Mouse (Mus musculus): ENCODE results near the gene Arl15. TPM values are rescaled to one million over a fixed set of nuclear protein-coding genes. Genes with fewer than 3 reads are reported as not detected.

Arl15 gene
- polyA plus RNA-seq, 1 experiment from 2014 or later = 1.5 TPM

DNA sequence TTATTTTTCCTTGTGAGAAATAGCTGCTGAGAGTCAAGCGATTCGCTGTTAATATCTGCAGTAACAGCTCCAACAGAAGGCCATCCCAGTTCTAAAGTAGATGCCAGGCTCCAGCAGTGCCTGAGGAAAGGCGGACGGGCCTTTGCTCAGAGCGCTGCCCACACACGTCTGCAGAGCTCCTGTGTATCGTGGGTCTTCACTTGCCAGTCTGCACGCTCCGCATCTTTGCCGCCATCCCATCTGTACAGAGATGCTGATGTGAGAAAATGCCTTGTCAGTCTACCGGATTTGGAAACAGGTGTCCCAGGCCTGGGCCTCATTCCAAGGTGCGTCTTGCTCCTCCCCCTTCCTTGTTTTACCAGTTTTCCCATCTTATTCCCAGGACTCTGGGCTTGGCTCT lies 27.6 kb downstream of the Arl15 start:
- Histone ChIP-seq H3K9me3 (ENCODE audit: low read length) (no peaks in the 10 kb centered on the region), H3K27ac (ENCODE audit: low read depth) (no peak overlapping the region), H3K36me3 (replicated peaks; ENCODE audit: insufficient read depth, low read length) (peaks cover 3% of the 10 kb centered on the region; the same call in 1 of the 2 replicates), H3K4me2 (ENCODE audit: low read depth, low read length) (no peak overlapping the region), H3K4me3 (ENCODE audit: low read depth, low read length) (no peak overlapping the region), H3K9ac (replicated peaks) (no peak overlapping the region), H3K27me3 (ENCODE audit: insufficient read depth, low read length) (no peaks in the 10 kb centered on the region), H3K4me1 (ENCODE audit: insufficient read depth) (no peaks in the 10 kb centered on the region)
- TF ChIP-seq EP300 (IDR thresholded peaks at IDR 0.05; ENCODE audit: low read depth) (no peak), CTCF (IDR thresholded peaks at IDR 0.05; ENCODE audit: low read depth) (no peak)
- 90% methylated on average over 12 of the region's 12 CpGs for WGBS (ENCODE audit: insufficient replicate concordance)
- DNase-seq = no peak
- no peak for ATAC-seq

DNA sequence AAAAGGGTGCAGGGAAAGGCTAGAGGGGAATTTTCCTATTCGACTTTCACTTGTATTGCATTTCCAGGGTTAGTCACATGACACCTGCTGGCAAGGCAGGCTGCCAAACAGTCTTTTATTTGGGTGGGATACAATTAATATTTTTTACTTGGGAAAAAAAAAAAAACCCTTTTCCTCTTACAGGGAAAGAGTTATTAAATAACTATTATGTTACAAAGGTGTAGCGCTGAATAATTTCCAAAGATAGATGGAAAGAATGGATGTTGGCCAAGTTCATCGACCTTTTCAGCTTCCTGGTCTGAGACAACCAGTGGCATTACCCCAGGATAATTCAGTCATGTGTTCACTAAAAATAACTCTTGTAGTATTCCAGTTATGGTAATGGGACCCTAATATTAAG lies 29.7 kb downstream of the Arl15 start:
- no peak overlapping the region for H3K27ac ChIP-seq (ENCODE audit: low read depth)
- TF ChIP-seq CTCF (IDR thresholded peaks at IDR 0.05; ENCODE audit: low read depth) = no peak
- peaks cover 3% of the 10 kb centered on the region; the same call in 1 of the 2 replicates for H3K36me3 ChIP-seq (replicated peaks; ENCODE audit: insufficient read depth, low read length)
- no peak overlapping the region for H3K4me3 ChIP-seq (ENCODE audit: low read depth, low read length)
- 85% methylated on average over 3 of the region's 3 CpGs for WGBS (ENCODE audit: insufficient replicate concordance)
- H3K4me1 ChIP-seq (ENCODE audit: insufficient read depth) = no peaks in the 10 kb centered on the region
- no peaks in the 10 kb centered on the region for H3K27me3 ChIP-seq (ENCODE audit: insufficient read depth, low read length)
- no peaks in the 10 kb centered on the region for H3K9me3 ChIP-seq (ENCODE audit: low read length)
- no peak for ATAC-seq
- no peak overlapping the region for H3K9ac ChIP-seq (replicated peaks)
- H3K4me2 ChIP-seq (ENCODE audit: low read depth, low read length) = no peak overlapping the region
- DNase-seq = no peak

DNA sequence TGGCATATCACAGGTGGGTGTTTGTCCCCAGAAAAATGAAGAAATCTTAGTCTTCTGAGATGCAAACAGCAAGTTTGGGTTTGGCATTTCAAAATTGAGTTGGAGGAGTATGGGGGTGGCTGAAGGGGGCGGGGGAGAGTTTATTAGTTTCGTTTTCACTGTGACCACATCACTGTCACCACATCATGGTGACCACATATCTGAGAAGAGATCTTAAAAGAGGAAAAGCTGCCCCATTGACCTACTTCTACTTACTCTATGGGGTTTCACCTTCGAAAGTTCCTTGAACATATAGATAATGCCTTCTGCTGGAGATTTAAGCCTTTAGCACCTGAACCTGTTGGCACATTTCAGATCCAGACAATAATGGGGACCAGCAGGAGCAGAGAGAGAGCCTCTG lies 34.3 kb downstream of the Arl15 start:
- Histone ChIP-seq H3K36me3 (replicated peaks; ENCODE audit: insufficient read depth, low read length) (no peaks in the 10 kb centered on the region), H3K4me3 (ENCODE audit: low read depth, low read length) (no peak overlapping the region), H3K27ac (ENCODE audit: low read depth) (no peak overlapping the region), H3K4me2 (ENCODE audit: low read depth, low read length) (no peak overlapping the region), H3K9me3 (ENCODE audit: low read length) (no peaks in the 10 kb centered on the region), H3K9ac (replicated peaks) (no peak overlapping the region), H3K4me1 (ENCODE audit: insufficient read depth) (no peaks in the 10 kb centered on the region), H3K27me3 (ENCODE audit: insufficient read depth, low read length) (no peaks in the 10 kb centered on the region)
- ATAC-seq = no peak
- WGBS (ENCODE audit: insufficient replicate concordance) = 51% methylated on average over 3 of the region's 3 CpGs
- DNase-seq = no peak
- no peak for TF ChIP-seq EP300 (IDR thresholded peaks at IDR 0.05; ENCODE audit: low read depth)
- TF ChIP-seq CTCF (IDR thresholded peaks at IDR 0.05; ENCODE audit: low read depth) = no peak

DNA sequence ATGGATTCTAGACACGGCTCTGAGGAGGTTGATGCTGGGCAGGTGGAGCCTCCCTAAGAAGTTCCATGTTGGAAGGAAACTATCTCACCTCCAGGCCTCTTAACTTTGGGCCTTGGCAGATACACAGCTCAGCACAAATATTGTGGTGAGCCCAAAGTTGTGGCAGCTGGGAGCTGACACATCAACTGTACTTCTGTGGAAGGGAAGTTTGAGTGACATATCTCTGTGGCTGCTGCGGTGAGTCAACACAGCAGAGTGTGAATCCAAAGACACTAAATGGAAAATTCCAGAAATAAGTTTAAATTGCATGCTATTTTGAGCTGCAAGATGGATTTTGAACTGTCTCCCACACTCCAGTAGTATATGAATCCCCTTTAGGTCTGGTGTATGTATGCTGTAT lies 34.8 kb downstream of the Arl15 start:
- no peak overlapping the region for H3K9ac ChIP-seq (replicated peaks)
- H3K4me1 ChIP-seq (ENCODE audit: insufficient read depth) = no peaks in the 10 kb centered on the region
- TF ChIP-seq CTCF (IDR thresholded peaks at IDR 0.05; ENCODE audit: low read depth) = no peak
- TF ChIP-seq EP300 (IDR thresholded peaks at IDR 0.05; ENCODE audit: low read depth) = no peak
- no peaks in the 10 kb centered on the region for H3K36me3 ChIP-seq (replicated peaks; ENCODE audit: insufficient read depth, low read length)
- no peak for ATAC-seq
- DNase-seq = no peak
- no peak overlapping the region for H3K4me2 ChIP-seq (ENCODE audit: low read depth, low read length)
- 59% methylated on average over 2 of the region's 2 CpGs for WGBS (ENCODE audit: insufficient replicate concordance)
- no peaks in the 10 kb centered on the region for H3K9me3 ChIP-seq (ENCODE audit: low read length)
- H3K27ac ChIP-seq (ENCODE audit: low read depth) = no peak overlapping the region
- no peak overlapping the region for H3K4me3 ChIP-seq (ENCODE audit: low read depth, low read length)
- no peaks in the 10 kb centered on the region for H3K27me3 ChIP-seq (ENCODE audit: insufficient read depth, low read length)

DNA sequence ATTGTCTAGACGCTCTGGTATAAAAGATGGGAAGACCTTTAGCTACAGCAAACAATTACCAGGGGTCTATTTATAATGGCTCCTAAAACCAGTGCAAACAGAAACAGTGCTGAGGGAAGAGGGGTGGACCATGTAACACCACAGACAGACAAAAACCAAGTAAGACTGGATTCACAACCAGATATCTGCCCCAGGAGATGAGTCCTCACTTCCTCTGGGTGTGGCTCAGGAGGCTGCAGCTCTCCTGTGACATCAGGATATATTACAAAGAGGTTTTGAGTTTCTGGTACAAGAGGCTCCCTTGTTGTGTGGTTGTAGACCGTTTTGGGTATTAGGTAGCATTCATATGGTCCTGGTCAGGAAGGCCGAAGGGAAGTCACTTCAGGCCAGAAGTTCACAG lies 36.5 kb downstream of the Arl15 start:
- TF ChIP-seq CTCF (IDR thresholded peaks at IDR 0.05; ENCODE audit: low read depth) (no peak), EP300 (IDR thresholded peaks at IDR 0.05; ENCODE audit: low read depth) (no peak)
- no peaks in the 10 kb centered on the region for H3K4me1 ChIP-seq (ENCODE audit: insufficient read depth)
- ATAC-seq = no peak
- H3K27me3 ChIP-seq (ENCODE audit: insufficient read depth, low read length) = no peaks in the 10 kb centered on the region
- H3K9me3 ChIP-seq (ENCODE audit: low read length) = no peaks in the 10 kb centered on the region
- H3K4me3 ChIP-seq (ENCODE audit: low read depth, low read length) = no peak overlapping the region
- H3K9ac ChIP-seq (replicated peaks) = no peak overlapping the region
- DNase-seq = no peak
- H3K4me2 ChIP-seq (ENCODE audit: low read depth, low read length) = no peak overlapping the region
- no peak overlapping the region for H3K27ac ChIP-seq (ENCODE audit: low read depth)
- WGBS (ENCODE audit: insufficient replicate concordance) = 76% methylated on average over 3 of the region's 3 CpGs
- H3K36me3 ChIP-seq (replicated peaks; ENCODE audit: insufficient read depth, low read length) = no peaks in the 10 kb centered on the region

DNA sequence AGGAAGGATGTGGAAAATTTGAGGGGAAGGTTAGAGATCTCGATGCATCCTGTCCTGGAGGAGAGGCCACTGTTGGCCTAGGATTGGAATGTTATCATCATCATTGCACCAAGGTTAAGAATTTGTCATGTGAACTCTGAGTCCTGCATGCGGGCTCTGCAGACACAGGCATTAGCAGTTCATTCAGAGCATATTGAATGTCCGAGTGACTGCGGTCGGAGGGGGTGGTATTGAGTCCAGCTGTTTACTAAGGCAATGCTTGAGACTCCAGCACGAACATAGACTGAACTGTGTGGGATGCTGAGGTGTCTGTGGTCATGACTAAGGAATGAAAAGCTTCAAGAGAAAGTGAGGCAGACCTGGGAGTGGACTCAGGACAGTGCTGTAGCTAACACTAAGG lies 38.6 kb downstream of the Arl15 start:
- H3K27ac ChIP-seq (ENCODE audit: low read depth) = no peak overlapping the region
- no peaks in the 10 kb centered on the region for H3K9me3 ChIP-seq (ENCODE audit: low read length)
- H3K27me3 ChIP-seq (ENCODE audit: insufficient read depth, low read length) = no peaks in the 10 kb centered on the region
- H3K9ac ChIP-seq (replicated peaks) = no peak overlapping the region
- H3K4me3 ChIP-seq (ENCODE audit: low read depth, low read length) = no peak overlapping the region
- ATAC-seq (no peak), DNase-seq (no peak)
- no peaks in the 10 kb centered on the region for H3K4me1 ChIP-seq (ENCODE audit: insufficient read depth)
- WGBS (ENCODE audit: insufficient replicate concordance) = 87% methylated on average over 6 of the region's 6 CpGs
- TF ChIP-seq CTCF (IDR thresholded peaks at IDR 0.05; ENCODE audit: low read depth) = no peak
- H3K4me2 ChIP-seq (ENCODE audit: low read depth, low read length) = no peak overlapping the region
- H3K36me3 ChIP-seq (replicated peaks; ENCODE audit: insufficient read depth, low read length) = no peaks in the 10 kb centered on the region

DNA sequence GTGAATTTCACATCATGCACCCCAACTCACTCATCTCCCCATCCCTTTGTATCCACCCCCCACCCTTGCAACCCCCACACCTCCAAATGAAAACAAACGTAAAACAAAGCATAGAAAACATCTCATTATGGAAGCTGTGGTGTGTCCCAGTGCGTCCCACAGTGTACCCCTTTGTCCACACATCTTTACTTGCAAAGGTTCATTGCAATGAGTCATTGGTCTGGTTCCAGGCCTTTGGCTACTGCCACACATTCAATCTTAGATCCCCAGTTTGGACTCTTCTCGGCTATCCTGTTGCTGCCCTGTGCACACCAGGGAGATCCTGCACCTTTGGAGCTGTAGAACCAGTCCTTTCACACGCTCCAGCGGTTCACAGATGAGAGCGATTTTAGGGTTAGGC lies 41.6 kb downstream of the Arl15 start:
- Histone ChIP-seq H3K36me3 (replicated peaks; ENCODE audit: insufficient read depth, low read length) (no peaks in the 10 kb centered on the region), H3K9me3 (ENCODE audit: low read length) (no peaks in the 10 kb centered on the region), H3K27ac (ENCODE audit: low read depth) (no peak overlapping the region), H3K4me2 (ENCODE audit: low read depth, low read length) (no peak overlapping the region), H3K4me3 (ENCODE audit: low read depth, low read length) (no peak overlapping the region), H3K4me1 (ENCODE audit: insufficient read depth) (no peaks in the 10 kb centered on the region), H3K9ac (replicated peaks) (no peak overlapping the region), H3K27me3 (ENCODE audit: insufficient read depth, low read length) (no peaks in the 10 kb centered on the region)
- ATAC-seq (no peak), DNase-seq (no peak)
- TF ChIP-seq EP300 (IDR thresholded peaks at IDR 0.05; ENCODE audit: low read depth) (no peak), CTCF (IDR thresholded peaks at IDR 0.05; ENCODE audit: low read depth) (no peak)
- WGBS (ENCODE audit: insufficient replicate concordance) = 91% methylated on average over 6 of the region's 6 CpGs
